Mouse (Mus musculus) NIH3T3 (cell line): ENCODE data around the gene Vmac.

Source experiments
- DNase-seq: peaks from one replicate; pipeline ENCODE4 v3.0.0-alpha.2; 2012; ENCODE audit warnings: low read depth

The Vmac gene

GRCm38 (mm10) chr17:56717363-56718058 is at the start of gene Vmac, which contains the start of gene Ndufa11:
Gene Vmac (minus strand): TSS chr17:56718022.
Gene Ndufa11 (plus strand): TSS chr17:56717767.
- peak; percentile 100 for DNase-seq

- DNase-seq = no peak
These were observed 49.0 kb upstream of the Vmac start for GRCm38 (mm10) chr17:56766631-56767405.

GRCm38 (mm10) chr17:56765431-56765830 is 47.6 kb upstream of the Vmac start:
- DNase-seq = no peak

- peak; percentile 95 for DNase-seq
These were observed 46.9 kb upstream of the Vmac start, which contains the start of gene Dus3l for GRCm38 (mm10) chr17:56764474-56765354. Gene Dus3l (plus strand): TSS chr17:56764757.

GRCm38 (mm10) chr17:56763741-56764250 is 46.0 kb upstream of the Vmac start:
- DNase-seq = no peak

- DNase-seq = peak; percentile 80
These were observed 45.2 kb upstream of the Vmac start for GRCm38 (mm10) chr17:56762769-56763731.

- DNase-seq = peak; percentile 93
These were observed 44.2 kb upstream of the Vmac start for GRCm38 (mm10) chr17:56761991-56762410.

GRCm38 (mm10) chr17:56761077-56761476 is 43.3 kb upstream of the Vmac start:
- DNase-seq = no peak

GRCm38 (mm10) chr17:56759261-56759660 is 41.4 kb upstream of the Vmac start:
- no peak for DNase-seq

GRCm38 (mm10) chr17:56758132-56758531 is 40.3 kb upstream of the Vmac start:
- DNase-seq = peak; percentile 68

- DNase-seq = no peak
These were observed 39.7 kb upstream of the Vmac start, which contains the start of gene Nrtn for GRCm38 (mm10) chr17:56757416-56758123. Gene Nrtn (minus strand): TSS chr17:56757530.

GRCm38 (mm10) chr17:56756703-56757399 is 39.0 kb upstream of the Vmac start:
- DNase-seq = no peak

- DNase-seq = no peak
These were observed 36.7 kb upstream of the Vmac start for GRCm38 (mm10) chr17:56754271-56755185.

GRCm38 (mm10) chr17:56753452-56753851 is 35.6 kb upstream of the Vmac start:
- DNase-seq = no peak

- DNase-seq = no peak
These were observed 33.7 kb upstream of the Vmac start for GRCm38 (mm10) chr17:56751404-56752072.

GRCm38 (mm10) chr17:56744173-56744572 is 26.4 kb upstream of the Vmac start:
- no peak for DNase-seq

GRCm38 (mm10) chr17:56740788-56741160 is 23.0 kb upstream of the Vmac start:
- DNase-seq = no peak
